Mouse (Mus musculus) frontal cortex, adult 2 months (tissue): ENCODE measurements at regions not wholly inside any gene's neighbourhood (a gene's known extent, or its start where the extent isn't known, plus 50 kb on each side); places are given as distances from the start of the nearest gene placed in this dataset.
A peak's percentile ranks its signal among the peaks of the same experiment; 100 is the strongest.
"Not testable (repeated sequence)": the region's sequence is repeated elsewhere in the genome, so short reads cannot be mapped to it uniquely, and the experiment has no call there.

ENCODE experiments used
- DNase-seq, 2 experiments: peaks; one replicate each; pipeline ENCODE4 v3.0.0; 2022; ENCODE audit warnings: low spot score in 1 of 2; ENCODE audit errors: extremely low spot score in 1 of 2

- not testable (repeated sequence) for DNase-seq
These were observed 119.2 kb upstream of the Gm21119 start for GRCm38 (mm10) chr8:20495542-20495941.

DNA sequence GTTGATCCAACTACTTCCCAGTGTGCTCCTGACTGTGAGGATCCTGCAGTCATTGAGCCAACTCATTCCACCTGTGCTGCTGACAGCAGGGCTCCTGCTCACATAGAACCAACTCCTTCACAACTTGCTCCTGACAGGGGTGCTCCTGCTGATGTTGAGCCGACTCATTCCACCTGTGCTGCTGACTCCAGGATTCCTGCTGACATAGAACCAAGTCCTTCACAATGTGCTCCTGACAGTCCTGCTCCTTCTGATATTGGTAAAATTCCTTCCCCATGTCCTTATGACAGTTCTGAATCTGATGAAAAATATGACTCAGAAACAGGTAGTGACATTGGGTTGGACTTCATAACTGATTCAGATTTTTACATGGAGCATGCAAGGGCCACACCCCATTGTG lies 100.8 kb upstream of the Gm21119 start:
- not testable (repeated sequence) for DNase-seq

DNA sequence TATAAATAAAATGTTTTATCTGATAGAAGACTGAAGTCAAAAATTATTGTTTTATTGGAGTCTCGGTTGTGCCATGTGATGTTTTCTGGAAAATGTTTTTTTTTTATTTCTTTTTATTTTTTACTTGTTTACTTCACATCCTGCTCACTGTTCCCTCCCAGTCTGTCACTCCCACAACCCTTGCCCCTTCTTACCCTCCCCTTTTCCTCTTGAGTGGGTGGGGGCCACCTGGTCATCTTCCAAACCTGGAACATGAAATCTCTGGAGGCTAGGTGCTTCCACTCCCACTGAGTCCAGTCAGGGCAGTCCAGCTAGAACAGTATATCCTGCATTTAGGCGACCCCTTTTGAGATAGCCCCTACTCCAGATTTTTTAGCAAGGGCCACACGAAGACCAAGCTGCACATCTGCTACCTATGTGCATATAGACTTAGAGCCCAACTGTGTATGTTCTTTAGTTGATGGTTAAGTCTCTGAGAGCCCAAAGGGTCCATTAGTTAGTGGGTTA lies 98.3 kb upstream of the Gm21119 start:
- DNase-seq = not testable (repeated sequence)

DNA sequence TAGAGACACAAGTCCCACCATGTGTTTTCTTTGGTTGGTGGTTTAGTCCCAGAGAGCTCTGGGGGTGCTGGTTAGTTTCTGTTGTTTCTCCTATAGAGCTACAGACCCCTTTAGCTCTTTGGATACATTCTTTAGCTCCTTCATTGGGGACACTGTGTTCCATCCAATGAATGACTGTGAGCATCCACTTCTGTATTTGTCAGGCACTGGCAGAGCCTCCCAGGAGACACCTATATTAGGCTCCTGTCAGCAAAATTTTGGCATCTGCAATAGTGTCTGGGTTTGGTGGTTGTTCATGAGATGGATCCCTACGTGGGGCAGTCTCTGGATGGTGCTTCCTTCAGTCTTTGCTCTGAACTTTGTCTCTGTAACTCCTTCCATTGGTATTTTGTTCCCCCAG lies 97.2 kb upstream of the Gm21119 start:
- not testable (repeated sequence) for DNase-seq

- DNase-seq = not testable (repeated sequence)
These were observed 90.2 kb upstream of the Gm21119 start for GRCm38 (mm10) chr8:20524539-20524938.

GRCm38 (mm10) chr8:20529048-20529447 lies 85.7 kb upstream of the Gm21119 start:
- DNase-seq = not testable (repeated sequence)

GRCm38 (mm10) chr8:20539031-20539430 lies 75.7 kb upstream of the Gm21119 start:
- not testable (repeated sequence) for DNase-seq

- not testable (repeated sequence) for DNase-seq
These were observed 70.6 kb upstream of the Gm21119 start for GRCm38 (mm10) chr8:20544084-20544483.

- not testable (repeated sequence) for DNase-seq
These were observed 69.4 kb upstream of the Gm21119 start for GRCm38 (mm10) chr8:20545347-20545746.

GRCm38 (mm10) chr8:20546401-20546800 lies 68.3 kb upstream of the Gm21119 start:
- DNase-seq = not testable (repeated sequence)

DNA sequence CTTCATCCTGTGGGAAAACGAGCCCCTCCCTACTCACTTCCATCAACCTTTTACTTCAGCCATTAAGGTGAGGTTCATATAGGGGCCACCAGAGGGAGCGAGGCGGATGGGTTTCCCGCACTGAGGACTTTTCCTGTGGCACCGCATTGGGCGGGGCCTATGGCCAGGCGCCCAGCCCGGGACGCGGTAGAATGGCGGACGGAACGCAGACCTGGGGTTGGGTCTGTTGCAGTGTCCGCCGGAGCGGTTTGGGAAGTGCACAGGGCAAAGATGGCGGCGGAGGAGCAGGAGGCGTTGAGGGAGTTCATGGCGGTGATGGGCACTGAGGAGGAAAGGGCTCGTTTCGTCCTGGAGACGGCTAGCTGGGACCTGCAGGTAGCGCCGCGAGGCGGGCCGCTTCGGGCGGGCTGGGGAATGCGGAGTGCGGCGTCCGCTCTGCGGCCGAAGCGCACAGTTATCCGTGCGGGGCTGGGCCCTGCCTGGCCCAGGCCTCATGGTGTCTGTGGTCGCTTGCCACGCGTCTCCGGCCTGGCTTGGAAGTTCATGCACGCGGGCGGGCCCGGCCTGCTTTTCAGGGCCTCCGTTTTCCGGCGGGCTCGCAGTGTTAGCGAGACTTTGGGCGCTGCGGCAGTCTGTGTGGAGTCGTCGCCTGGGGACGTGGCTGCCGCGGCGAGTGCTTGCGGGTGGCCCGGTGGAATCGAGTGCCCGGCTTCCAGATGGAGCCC lies 64.5 kb upstream of the Gm21119 start:
- peak; percentile 95 to 99 for DNase-seq

GRCm38 (mm10) chr8:20556501-20557181 lies 58.1 kb upstream of the Gm21119 start:
- DNase-seq = not testable (repeated sequence)

DNA sequence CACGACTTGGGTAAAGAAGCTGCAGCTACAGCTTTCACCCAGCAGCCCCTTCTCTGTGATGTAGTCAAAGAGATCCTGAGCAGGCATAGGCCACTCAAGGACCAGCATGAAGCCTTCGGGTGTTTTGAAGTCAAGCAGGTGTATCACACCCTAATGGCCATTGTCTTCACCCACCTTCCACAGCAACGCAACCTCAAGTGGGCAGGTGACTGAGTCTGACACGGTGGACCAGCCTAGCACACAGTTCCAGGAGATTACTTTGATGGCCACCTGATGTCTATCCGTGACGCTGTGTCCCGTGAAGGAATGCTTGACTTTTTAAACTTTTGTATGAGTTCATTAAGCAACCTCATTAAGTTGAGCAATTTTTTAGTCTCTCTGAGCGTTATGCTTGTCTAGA lies 57.5 kb upstream of the Gm21119 start:
- not testable (repeated sequence) for DNase-seq

DNA sequence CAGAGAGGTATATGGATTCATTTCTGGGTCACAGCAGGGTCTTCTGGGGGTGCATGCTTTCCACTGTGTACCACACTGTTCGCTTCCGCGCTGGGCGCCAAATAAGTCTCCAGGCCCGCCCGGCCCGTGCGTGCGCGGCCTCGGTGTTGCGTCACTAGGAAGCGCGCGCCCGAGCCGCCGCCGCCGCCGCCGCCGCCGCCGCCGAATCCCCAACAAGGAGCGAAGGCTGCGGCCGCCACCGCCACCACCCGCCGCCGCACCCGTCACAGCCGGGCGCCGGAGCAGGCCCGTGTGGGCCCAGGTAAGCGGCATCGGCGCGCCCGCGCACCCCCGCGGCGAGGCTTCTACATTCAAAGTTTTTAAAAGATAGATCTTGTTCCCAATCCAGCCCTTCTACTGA lies 57.1 kb upstream of the Gm21119 start:
- peak in 1 of 2 experiments; percentile 48 for DNase-seq
